Mouse (Mus musculus) hindbrain, embryonic 12.5 days (tissue): ENCODE measurements around the gene Rslcan18. TPM values are rescaled to one million over a fixed set of nuclear protein-coding genes. Genes with fewer than 3 reads are reported as not detected.

Source experiments
- ATAC-seq: fragments of 200-750 bp; cut with Nextera tagmentation; 2 replicates; pipeline ENCODE4 v1.8.0; 2017; ENCODE audit warnings: moderate TSS enrichment; ENCODE audit not compliant: low FRiP score
- H3K27ac ChIP-seq: fragments of 300-500 bp; sonication (generic); 2 replicates; pipeline ENCODE4 v1.5.1; 2016; ENCODE audit warnings: mild to moderate bottlenecking
- H3K27me3 ChIP-seq: fragments of 300-500 bp; sonication (generic); 2 replicates; pipeline ENCODE4 v1.6.1; 2016; ENCODE audit warnings: mild to moderate bottlenecking
- H3K36me3 ChIP-seq: fragments of 300-500 bp; sonication (generic); 2 replicates; pipeline ENCODE4 v1.6.1; 2016; ENCODE audit warnings: mild to moderate bottlenecking
- H3K4me1 ChIP-seq: fragments of 300-500 bp; sonication (generic); 2 replicates; pipeline ENCODE4 v1.6.1; 2016
- H3K4me2 ChIP-seq: fragments of 300-500 bp; sonication (generic); replicated peaks from 2 replicates; pipeline ENCODE4 v1.6.1; 2016; ENCODE audit warnings: mild to moderate bottlenecking
- H3K4me3 ChIP-seq: fragments of 300-500 bp; sonication (generic); 2 replicates; pipeline ENCODE4 v1.5.1; 2016; ENCODE audit warnings: mild to moderate bottlenecking
- H3K9ac ChIP-seq: fragments of 300-500 bp; sonication (generic); 2 replicates; pipeline ENCODE4 v1.6.1; 2016; ENCODE audit warnings: mild to moderate bottlenecking, moderate library complexity
- H3K9me3 ChIP-seq: fragments of 300-500 bp; sonication (generic); replicated peaks from 2 replicates; pipeline ENCODE4 v1.6.1; 2016; ENCODE audit warnings: mild to moderate bottlenecking
- WGBS: fragments of 180-500 bp; shearing (Covaris S2); methylation state at CpG from one replicate; pipeline ENCODE4 v1.1.7; 2016; 5-methylcytosine and 5-hydroxymethylcytosine counted together
- polyA plus RNA-seq: library from polyadenylated mRNA; unstranded; fragments of >200 nt; fragmentation: Nextera tagmentation; extraction: Ambion mirVana; gene quantifications from 2 replicates; pipeline ENCODE4 v1.2.1, GENCODE M21; 2016

Rslcan18 gene
- polyA plus RNA-seq, 1 experiment from 2014 or later, result 0.15 TPM

DNA sequence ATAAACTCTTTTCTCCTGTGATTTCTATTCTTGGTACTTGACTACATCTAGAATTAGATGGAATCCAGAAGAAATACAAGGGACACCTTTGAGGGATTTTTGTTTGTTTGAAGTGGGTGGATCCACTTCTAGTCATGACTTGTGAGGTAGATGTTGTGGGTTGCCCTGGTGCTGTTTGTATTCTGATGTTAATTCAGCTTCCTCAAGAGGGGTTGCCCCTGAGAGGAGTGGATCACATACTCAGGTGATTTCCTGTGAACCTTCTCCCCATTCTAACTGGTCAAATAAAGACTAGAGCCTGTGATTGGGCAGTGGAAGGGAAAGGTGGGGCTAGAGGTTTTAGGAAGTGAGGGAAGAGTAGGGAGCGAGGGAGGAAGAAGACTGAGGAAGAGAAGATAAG is 34.1 kb downstream of the Rslcan18 start:
- no peak overlapping the region; the same call in 1 of the 2 replicates for H3K9ac ChIP-seq
- peak overlapping the region; percentile 55 for H3K4me2 ChIP-seq

DNA sequence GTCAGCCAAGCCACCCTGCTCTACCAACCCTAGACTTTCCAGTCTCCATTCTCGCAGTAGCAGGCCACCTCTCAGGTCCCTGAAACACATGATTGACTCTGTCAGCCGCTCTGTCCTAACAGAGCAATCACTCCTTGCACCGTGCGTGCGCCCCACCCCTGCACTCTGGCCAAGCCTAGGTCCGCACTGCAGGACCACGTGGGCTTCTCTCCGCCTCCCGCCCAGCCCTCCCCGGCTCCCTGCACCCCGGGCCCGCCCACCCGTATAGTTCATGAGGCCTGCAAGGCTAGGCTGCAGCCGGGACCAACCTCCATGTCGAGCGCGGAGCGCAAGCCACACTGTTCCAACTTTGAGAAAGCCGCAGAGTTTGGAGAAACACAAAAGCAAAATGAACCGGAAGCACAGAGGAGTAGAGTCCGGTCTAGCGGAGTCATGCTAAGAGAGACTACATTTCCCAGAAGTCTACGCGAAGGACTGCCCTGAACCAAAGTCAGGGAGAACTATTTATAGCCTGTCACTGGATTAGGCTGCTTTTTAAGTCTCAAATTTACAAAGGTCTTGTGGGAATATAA is 34.8 kb downstream of the Rslcan18 start:
- H3K27ac ChIP-seq, result peak overlapping the region; percentile 85
- peak overlapping the region; percentile 67 for H3K4me3 ChIP-seq
- H3K4me1 ChIP-seq, result peaks cover 3% of the 10 kb centered on the region; the same call in 1 of the 2 replicates
- H3K9ac ChIP-seq, result peak overlapping the region; percentile 70
- WGBS, result under 1% methylated on average over 24 of the region's 24 CpGs
- H3K27me3 ChIP-seq, result no peaks in the 10 kb centered on the region
- peak; percentile 99 for ATAC-seq
- H3K4me2 ChIP-seq, result peak overlapping the region; percentile 55
- peaks cover 10% of the 10 kb centered on the region; the same call in 1 of the 2 replicates for H3K9me3 ChIP-seq
- H3K36me3 ChIP-seq, result peaks cover 15% of the 10 kb centered on the region

More for the DNA sequence above, 34.1 kb downstream of the Rslcan18 start:
- no peak for ATAC-seq
- Histone ChIP-seq H3K36me3 (peaks cover 10% of the 10 kb centered on the region), H3K9me3 (0 out of 2 replicates have a peak, but pooled peaks cover 5% of the 10 kb centered on the region), H3K27me3 (no peaks in the 10 kb centered on the region), H3K4me3 (peak overlapping the region; percentile 67; the same call in 1 of the 2 replicates), H3K27ac (no peak overlapping the region), H3K4me1 (peaks cover 3% of the 10 kb centered on the region; the same call in 1 of the 2 replicates)
- WGBS, result 89% methylated on average over 1 of the region's 1 CpGs

DNA sequence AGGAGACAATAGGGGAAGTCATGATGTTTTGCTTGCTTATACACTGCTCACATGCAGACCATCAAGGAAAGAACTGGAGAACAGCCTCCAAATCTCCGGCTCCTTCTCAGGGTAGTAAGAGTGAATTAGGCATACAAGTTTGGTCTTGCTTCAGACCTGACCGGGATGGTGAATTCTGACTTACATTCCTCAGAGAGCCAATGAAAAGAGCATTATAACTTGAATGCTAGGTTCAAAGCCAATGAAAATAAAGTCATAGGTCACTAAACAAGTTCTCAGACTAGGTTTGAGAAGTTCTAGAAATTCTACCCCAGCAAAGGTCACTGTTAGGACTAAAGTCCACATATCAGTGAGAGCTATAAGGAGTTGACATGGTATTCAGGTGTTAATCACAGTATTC is 38.8 kb downstream of the Rslcan18 start:
- 97% methylated on average over 2 of the region's 2 CpGs for WGBS
- H3K36me3 ChIP-seq, result peaks cover 47% of the 10 kb centered on the region

DNA sequence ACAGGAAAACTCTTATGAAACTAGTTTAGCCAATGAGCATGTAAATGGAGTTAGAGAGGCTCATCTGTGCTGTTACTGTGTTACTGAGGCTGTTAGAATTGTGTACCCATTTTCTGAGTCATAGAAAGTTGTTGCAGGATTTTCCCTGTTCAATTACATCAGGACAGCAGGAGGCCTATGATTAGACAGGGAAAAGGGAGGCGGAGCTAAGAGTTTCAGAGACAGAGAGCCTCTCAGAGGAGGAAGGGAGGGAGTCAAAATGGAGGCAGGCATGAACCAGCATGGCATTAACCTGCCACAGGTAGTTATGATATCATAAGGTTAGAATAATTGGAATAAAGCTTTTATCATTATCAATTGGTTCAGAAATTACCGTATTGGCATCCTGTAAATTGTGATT is 43.3 kb downstream of the Rslcan18 start:
- Histone ChIP-seq H3K4me2 (no peak overlapping the region), H3K27ac (no peak overlapping the region), H3K27me3 (no peaks in the 10 kb centered on the region), H3K4me1 (no peaks in the 10 kb centered on the region), H3K36me3 (peaks cover 73% of the 10 kb centered on the region), H3K4me3 (no peak overlapping the region), H3K9me3 (peaks cover 52% of the 10 kb centered on the region), H3K9ac (no peak overlapping the region)
- no peak for ATAC-seq
- 93% methylated on average over 2 of the region's 2 CpGs for WGBS

More for the DNA sequence above, 38.8 kb downstream of the Rslcan18 start:
- Histone ChIP-seq H3K9ac (no peak overlapping the region), H3K4me3 (no peak overlapping the region), H3K4me2 (no peak overlapping the region), H3K27me3 (no peaks in the 10 kb centered on the region), H3K9me3 (peaks cover 29% of the 10 kb centered on the region), H3K4me1 (peaks cover 3% of the 10 kb centered on the region; the same call in 1 of the 2 replicates), H3K27ac (no peak overlapping the region)
- no peak for ATAC-seq

DNA sequence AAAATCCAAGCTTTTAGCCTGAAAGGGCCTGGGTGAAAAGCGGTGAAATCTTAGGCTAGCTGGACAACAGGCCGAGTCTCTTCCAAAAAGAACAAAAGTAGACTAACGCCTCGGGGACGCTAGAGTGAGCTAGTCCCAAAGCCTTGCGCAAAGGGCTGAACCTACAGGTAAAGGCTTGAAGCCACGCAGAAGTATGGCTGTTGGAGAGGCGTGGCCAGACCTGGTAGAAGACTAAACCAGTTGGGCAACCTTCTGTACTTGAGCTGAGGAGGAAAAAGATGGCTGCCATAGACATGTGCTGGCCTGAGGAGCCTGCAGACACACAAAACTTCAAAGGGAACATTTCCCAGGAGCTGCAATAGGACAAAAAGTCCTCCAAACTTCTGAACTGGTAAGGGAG is 50.7 kb downstream of the Rslcan18 start:
- Histone ChIP-seq H3K9ac (no peak overlapping the region), H3K4me3 (no peak overlapping the region), H3K4me1 (peaks cover 1% of the 10 kb centered on the region), H3K27ac (no peak overlapping the region), H3K36me3 (peaks cover 27% of the 10 kb centered on the region), H3K27me3 (no peaks in the 10 kb centered on the region), H3K4me2 (no peak overlapping the region), H3K9me3 (peaks cover 20% of the 10 kb centered on the region; the same call in 1 of the 2 replicates)
- WGBS, result 89% methylated on average over 8 of the region's 8 CpGs
- ATAC-seq, result no peak

DNA sequence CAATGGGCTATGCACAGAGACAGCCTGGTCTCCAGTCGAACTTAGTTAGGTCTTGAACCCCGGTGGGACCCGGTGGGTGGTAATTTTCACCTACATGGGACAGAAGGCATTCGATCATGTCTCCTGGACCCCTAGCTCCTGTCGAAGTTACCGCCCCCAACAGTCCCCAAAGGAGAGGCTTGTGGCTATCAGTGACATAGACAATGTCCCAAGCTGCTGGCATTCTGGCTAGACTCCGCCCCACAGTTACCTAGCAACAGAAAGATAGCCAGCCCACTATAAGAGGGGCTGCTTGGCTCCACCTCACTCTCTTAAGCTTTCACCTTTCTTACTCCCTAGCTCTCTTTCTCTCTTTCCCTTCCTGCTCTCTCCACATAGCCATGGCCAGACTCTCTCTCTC is 53.6 kb downstream of the Rslcan18 start:
- WGBS, result 56% methylated on average over 7 of the region's 7 CpGs

DNA sequence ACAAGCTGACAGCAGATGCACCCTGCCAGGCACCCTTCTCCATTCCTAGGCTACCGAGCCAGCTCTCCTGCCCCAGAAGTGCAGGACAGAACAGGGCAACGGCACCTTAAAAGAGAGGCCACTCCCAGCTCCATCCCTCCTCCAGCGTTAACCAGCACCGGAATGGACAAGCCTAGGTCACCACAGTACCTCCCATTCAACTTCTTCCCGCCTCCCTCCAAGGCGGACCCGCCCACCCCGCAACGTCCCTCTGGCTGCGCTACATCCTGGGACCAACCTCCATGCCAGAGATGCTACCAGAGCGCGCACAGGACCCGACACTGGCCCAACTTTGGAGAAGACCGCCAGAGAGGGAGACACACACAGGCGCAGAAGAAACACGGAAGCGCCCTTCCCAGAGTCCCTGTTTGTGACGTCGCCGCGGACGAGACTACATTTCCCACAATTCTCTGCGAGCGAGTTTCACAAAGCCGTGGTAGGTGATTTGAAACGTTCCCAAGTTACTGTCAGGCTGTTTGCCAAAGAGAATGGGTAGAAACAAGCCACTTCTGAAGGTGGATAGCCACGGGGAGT is 55.2 kb downstream of the Rslcan18 start, which contains the start of gene Zfp712:
Gene Zfp712, minus strand, starts transcription at position 385 of the 573 bp plus-strand sequence.
- no peaks in the 10 kb centered on the region; the same call in 1 of the 2 replicates for H3K9me3 ChIP-seq
- peak within 1 kb of the TSS; percentile 82 for H3K27ac ChIP-seq
- ATAC-seq, result peak; percentile 95
- WGBS, result under 1% methylated on average over 27 of the region's 27 CpGs
- H3K4me3 ChIP-seq, result peak within 1 kb of the TSS; percentile 71
- H3K27me3 ChIP-seq, result no peaks in the 10 kb centered on the region
- H3K9ac ChIP-seq, result peak within 1 kb of the TSS; percentile 76
- H3K36me3 ChIP-seq, result 0 out of 2 replicates have a peak, but pooled peaks cover 4% of the 10 kb centered on the region
- peaks cover 6% of the 10 kb centered on the region for H3K4me1 ChIP-seq
- peak within 1 kb of the TSS; percentile 72 for H3K4me2 ChIP-seq

More for the DNA sequence above, 53.6 kb downstream of the Rslcan18 start:
- H3K27ac ChIP-seq, result no peak overlapping the region
- no peak overlapping the region for H3K4me2 ChIP-seq
- ATAC-seq, result no peak
- H3K9me3 ChIP-seq, result 0 out of 2 replicates have a peak, but pooled peaks cover 5% of the 10 kb centered on the region
- H3K4me1 ChIP-seq, result peaks cover 6% of the 10 kb centered on the region
- H3K4me3 ChIP-seq, result no peak overlapping the region
- 0 out of 2 replicates have a peak, but pooled peaks cover 9% of the 10 kb centered on the region for H3K36me3 ChIP-seq
- H3K27me3 ChIP-seq, result no peaks in the 10 kb centered on the region
- H3K9ac ChIP-seq, result no peak overlapping the region

DNA sequence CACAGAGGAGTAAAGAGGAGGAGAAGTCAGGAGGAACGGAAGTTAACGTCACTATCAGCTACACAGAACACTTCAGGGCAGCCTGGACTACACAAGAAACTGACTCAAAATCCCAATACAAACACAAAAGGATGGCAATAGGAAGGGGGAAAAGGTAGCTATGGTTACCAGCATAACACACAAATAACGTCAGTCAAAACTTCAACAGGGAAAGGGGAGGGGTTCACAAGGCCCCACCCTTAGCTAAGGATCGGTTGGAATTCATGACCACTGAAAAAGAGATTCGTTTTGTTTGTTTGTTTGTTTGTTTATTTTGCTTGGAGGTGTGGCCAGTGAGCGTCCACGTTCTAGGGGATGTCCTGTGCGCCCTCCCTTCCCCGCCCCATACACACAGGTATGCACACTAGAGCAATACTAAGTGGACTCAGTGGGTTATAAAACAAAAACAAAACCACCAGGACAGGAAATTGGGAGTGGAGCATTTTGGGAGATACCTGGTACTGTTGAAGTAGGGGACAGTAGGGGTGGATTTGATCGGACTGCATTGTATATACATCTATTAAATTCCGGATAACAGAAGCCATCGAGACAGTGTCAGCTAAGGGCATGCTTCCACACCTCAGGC is 55.8 kb downstream of the Rslcan18 start:
- peak overlapping the region; percentile 82; the same call in 1 of the 2 replicates for H3K27ac ChIP-seq
- ATAC-seq, result peak; percentile 77
- WGBS, result 3% methylated on average over 12 of the region's 12 CpGs
- peak overlapping the region; percentile 71 for H3K4me3 ChIP-seq
- no peaks in the 10 kb centered on the region for H3K36me3 ChIP-seq
- H3K9ac ChIP-seq, result peak overlapping the region; percentile 76
- H3K4me1 ChIP-seq, result peaks cover 6% of the 10 kb centered on the region
- no peaks in the 10 kb centered on the region for H3K27me3 ChIP-seq
- no peaks in the 10 kb centered on the region; the same call in 1 of the 2 replicates for H3K9me3 ChIP-seq
- peak overlapping the region; percentile 72 for H3K4me2 ChIP-seq

Other genes with a start within 250 kb of the Rslcan18 start
- gene Gm10767, start 211.3 kb downstream of the Rslcan18 start, polyA plus RNA-seq, result 1.5 and 1.6 TPM in 2 replicates
- 5.5 and 6.2 TPM in 2 replicates for gene Zfp712, start 55.1 kb downstream of the Rslcan18 start, polyA plus RNA-seq
- 7.8 and 8.3 TPM in 2 replicates for gene Zfp708, start 18.3 kb downstream of the Rslcan18 start, polyA plus RNA-seq
- gene Gm28557, start 7.7 kb downstream of the Rslcan18 start, polyA plus RNA-seq, result 2.2 TPM in 2 replicates
- 2.4 and 3.4 TPM in 2 replicates for gene Zfp759, start 5.4 kb upstream of the Rslcan18 start, polyA plus RNA-seq
- gene Rsl1, start 56.9 kb upstream of the Rslcan18 start, polyA plus RNA-seq, result 6.2 and 7.1 TPM in 2 replicates
- gene Zfp455, start 78.2 kb upstream of the Rslcan18 start, polyA plus RNA-seq, result 1.4 and 1.8 TPM in 2 replicates
- 3.8 and 4.6 TPM in 2 replicates for gene Zfp458, start 162.2 kb upstream of the Rslcan18 start, polyA plus RNA-seq
- 0.50 and 0.85 TPM in 2 replicates for gene Zfp457, start 190.2 kb upstream of the Rslcan18 start, polyA plus RNA-seq
- 1.7 and 1.8 TPM in 2 replicates for gene Zfp595, start 216.3 kb upstream of the Rslcan18 start, polyA plus RNA-seq
- not detected in 2 replicates for gene Gm28044, start 244.3 kb upstream of the Rslcan18 start, polyA plus RNA-seq
- 0.72 and 0.98 TPM in 2 replicates for gene Zfp953, start 244.3 kb upstream of the Rslcan18 start, polyA plus RNA-seq